Mouse (Mus musculus): Measurements from ENCODE around the gene Klf7. TPM values are rescaled to one million over a fixed set of nuclear protein-coding genes. Genes with fewer than 3 reads are reported as not detected.
A peak's percentile ranks its signal among the peaks of the same experiment; 100 is the strongest.

Gene Klf7
- polyA plus RNA-seq, 1 experiment from 2014 or later = 13.5 TPM

- Histone ChIP-seq H3K9me3 (replicated peaks) (no peaks in the 10 kb centered on the region), H3K27ac (ENCODE audit: poor library complexity, severe bottlenecking) (no peak overlapping the region), H3K4me3 (no peak overlapping the region), H3K36me3 (peaks cover 3% of the 10 kb centered on the region; the same call in 1 of the 2 replicates), H3K4me1 (replicated peaks) (peaks cover 40% of the 10 kb centered on the region), H3K4me2 (no peak overlapping the region), H3K9ac (no peak overlapping the region), H3K27me3 (replicated peaks) (no peaks in the 10 kb centered on the region)
- ATAC-seq (ENCODE audit: insufficient number of reproducible peaks, low FRiP score) = no peak
- 70% methylated on average over 4 of the region's 4 CpGs for WGBS
Observed at GRCm38 (mm10) chr1:64085875-64086274, 36.2 kb downstream of the Klf7 start.

- no peak overlapping the region for H3K27ac ChIP-seq (ENCODE audit: poor library complexity, severe bottlenecking)
- no peaks in the 10 kb centered on the region for H3K27me3 ChIP-seq (replicated peaks)
- peaks cover 43% of the 10 kb centered on the region for H3K4me1 ChIP-seq (replicated peaks)
- 83% methylated on average over 4 of the region's 4 CpGs for WGBS
- no peaks in the 10 kb centered on the region for H3K9me3 ChIP-seq (replicated peaks)
- no peak overlapping the region for H3K4me2 ChIP-seq
- H3K4me3 ChIP-seq = no peak overlapping the region
- no peaks in the 10 kb centered on the region for H3K36me3 ChIP-seq
- no peak for ATAC-seq (ENCODE audit: insufficient number of reproducible peaks, low FRiP score)
- H3K9ac ChIP-seq = no peak overlapping the region
Observed at GRCm38 (mm10) chr1:64085361-64085760, 36.7 kb downstream of the Klf7 start.

GRCm38 (mm10) chr1:64084706-64085105 is 37.4 kb downstream of the Klf7 start:
- no peaks in the 10 kb centered on the region for H3K36me3 ChIP-seq
- H3K9me3 ChIP-seq (replicated peaks) = no peaks in the 10 kb centered on the region
- ATAC-seq (ENCODE audit: insufficient number of reproducible peaks, low FRiP score) = no peak
- 55% methylated on average over 3 of the region's 3 CpGs for WGBS
- no peak overlapping the region for H3K4me2 ChIP-seq
- no peak overlapping the region for H3K4me3 ChIP-seq
- H3K27me3 ChIP-seq (replicated peaks) = no peaks in the 10 kb centered on the region
- H3K27ac ChIP-seq (ENCODE audit: poor library complexity, severe bottlenecking) = no peak overlapping the region
- H3K9ac ChIP-seq = no peak overlapping the region
- peaks cover 42% of the 10 kb centered on the region for H3K4me1 ChIP-seq (replicated peaks)

- WGBS = 86% methylated on average over 1 of the region's 1 CpGs
- no peak for ATAC-seq (ENCODE audit: insufficient number of reproducible peaks, low FRiP score)
Observed at GRCm38 (mm10) chr1:64081791-64082190, 40.3 kb downstream of the Klf7 start.

GRCm38 (mm10) chr1:64081217-64081616 is 40.9 kb downstream of the Klf7 start:
- WGBS = 12% methylated on average over 2 of the region's 2 CpGs
- H3K4me2 ChIP-seq = no peak overlapping the region
- no peak overlapping the region for H3K9ac ChIP-seq
- peak; percentile 51; the same call in 1 of the 2 replicates for ATAC-seq (ENCODE audit: insufficient number of reproducible peaks, low FRiP score)
- peaks cover 31% of the 10 kb centered on the region for H3K36me3 ChIP-seq
- H3K4me3 ChIP-seq = no peak overlapping the region
- peaks cover 39% of the 10 kb centered on the region for H3K4me1 ChIP-seq (replicated peaks)
- H3K27ac ChIP-seq (ENCODE audit: poor library complexity, severe bottlenecking) = 0 out of 2 replicates have a peak overlapping the region, but pooled peaks have one; percentile 6
- no peaks in the 10 kb centered on the region for H3K9me3 ChIP-seq (replicated peaks)
- no peaks in the 10 kb centered on the region for H3K27me3 ChIP-seq (replicated peaks)

More at GRCm38 (mm10) chr1:64081791-64082190, 40.3 kb downstream of the Klf7 start:
- no peak overlapping the region for H3K4me2 ChIP-seq
- peaks cover 39% of the 10 kb centered on the region for H3K4me1 ChIP-seq (replicated peaks)
- no peaks in the 10 kb centered on the region for H3K27me3 ChIP-seq (replicated peaks)
- no peak overlapping the region for H3K9ac ChIP-seq
- no peak overlapping the region for H3K27ac ChIP-seq (ENCODE audit: poor library complexity, severe bottlenecking)
- H3K9me3 ChIP-seq (replicated peaks) = no peaks in the 10 kb centered on the region
- H3K4me3 ChIP-seq = no peak overlapping the region
- H3K36me3 ChIP-seq = peaks cover 25% of the 10 kb centered on the region

GRCm38 (mm10) chr1:64080263-64080662 is 41.8 kb downstream of the Klf7 start:
- WGBS = 84% methylated on average over 2 of the region's 2 CpGs
- ATAC-seq (ENCODE audit: insufficient number of reproducible peaks, low FRiP score) = no peak

GRCm38 (mm10) chr1:64078747-64079211 is 43.3 kb downstream of the Klf7 start:
- peaks cover 44% of the 10 kb centered on the region for H3K36me3 ChIP-seq
- WGBS = 71% methylated on average over 20 of the region's 20 CpGs
- H3K27me3 ChIP-seq (replicated peaks) = no peaks in the 10 kb centered on the region
- no peak overlapping the region for H3K9ac ChIP-seq
- no peaks in the 10 kb centered on the region for H3K9me3 ChIP-seq (replicated peaks)
- ATAC-seq (ENCODE audit: insufficient number of reproducible peaks, low FRiP score) = peak; percentile 45; the same call in 1 of the 2 replicates
- peak overlapping the region; percentile 16; the same call in 1 of the 2 replicates for H3K4me2 ChIP-seq
- H3K4me1 ChIP-seq (replicated peaks) = peaks cover 30% of the 10 kb centered on the region
- H3K4me3 ChIP-seq = no peak overlapping the region
- H3K27ac ChIP-seq (ENCODE audit: poor library complexity, severe bottlenecking) = no peak overlapping the region

More at GRCm38 (mm10) chr1:64080263-64080662, 41.8 kb downstream of the Klf7 start:
- no peaks in the 10 kb centered on the region for H3K9me3 ChIP-seq (replicated peaks)
- no peak overlapping the region for H3K27ac ChIP-seq (ENCODE audit: poor library complexity, severe bottlenecking)
- no peak overlapping the region for H3K4me3 ChIP-seq
- peaks cover 39% of the 10 kb centered on the region for H3K36me3 ChIP-seq
- H3K4me1 ChIP-seq (replicated peaks) = peaks cover 39% of the 10 kb centered on the region
- H3K27me3 ChIP-seq (replicated peaks) = no peaks in the 10 kb centered on the region
- no peak overlapping the region for H3K9ac ChIP-seq
- no peak overlapping the region for H3K4me2 ChIP-seq

- Histone ChIP-seq H3K4me3 (no peak overlapping the region), H3K36me3 (peaks cover 44% of the 10 kb centered on the region), H3K27me3 (replicated peaks) (no peaks in the 10 kb centered on the region), H3K27ac (ENCODE audit: poor library complexity, severe bottlenecking) (no peak overlapping the region), H3K9ac (no peak overlapping the region), H3K4me2 (peak overlapping the region; percentile 16; the same call in 1 of the 2 replicates), H3K9me3 (replicated peaks) (no peaks in the 10 kb centered on the region), H3K4me1 (replicated peaks) (peaks cover 28% of the 10 kb centered on the region)
- WGBS = 79% methylated on average over 9 of the region's 9 CpGs
- peak; percentile 39; the same call in 1 of the 2 replicates for ATAC-seq (ENCODE audit: insufficient number of reproducible peaks, low FRiP score)
Observed at GRCm38 (mm10) chr1:64078011-64078746, 43.9 kb downstream of the Klf7 start.

- H3K9me3 ChIP-seq (replicated peaks) = no peaks in the 10 kb centered on the region
- peaks cover 9% of the 10 kb centered on the region for H3K4me1 ChIP-seq (replicated peaks)
- WGBS = 88% methylated on average over 5 of the region's 5 CpGs
- H3K4me3 ChIP-seq = no peak overlapping the region
- no peak overlapping the region for H3K4me2 ChIP-seq
- ATAC-seq (ENCODE audit: insufficient number of reproducible peaks, low FRiP score) = no peak
- H3K36me3 ChIP-seq = peaks cover 42% of the 10 kb centered on the region
- no peak overlapping the region for H3K27ac ChIP-seq (ENCODE audit: poor library complexity, severe bottlenecking)
- H3K9ac ChIP-seq = no peak overlapping the region
- H3K27me3 ChIP-seq (replicated peaks) = no peaks in the 10 kb centered on the region
Observed at GRCm38 (mm10) chr1:64074051-64074450, 48.0 kb downstream of the Klf7 start.

GRCm38 (mm10) chr1:64070947-64071346 is 51.1 kb downstream of the Klf7 start:
- no peak overlapping the region for H3K27ac ChIP-seq (ENCODE audit: poor library complexity, severe bottlenecking)
- 0 out of 2 replicates have a peak, but pooled peaks cover 4% of the 10 kb centered on the region for H3K4me1 ChIP-seq (replicated peaks)
- H3K4me2 ChIP-seq = no peak overlapping the region
- no peaks in the 10 kb centered on the region for H3K27me3 ChIP-seq (replicated peaks)
- H3K9me3 ChIP-seq (replicated peaks) = no peaks in the 10 kb centered on the region
- H3K36me3 ChIP-seq = peaks cover 11% of the 10 kb centered on the region
- ATAC-seq (ENCODE audit: insufficient number of reproducible peaks, low FRiP score) = no peak
- H3K4me3 ChIP-seq = no peak overlapping the region
- 88% methylated on average over 2 of the region's 2 CpGs for WGBS
- no peak overlapping the region for H3K9ac ChIP-seq

- Histone ChIP-seq H3K4me2 (no peak overlapping the region), H3K36me3 (no peaks in the 10 kb centered on the region), H3K27ac (ENCODE audit: poor library complexity, severe bottlenecking) (no peak overlapping the region), H3K9ac (no peak overlapping the region), H3K4me1 (replicated peaks) (0 out of 2 replicates have a peak, but pooled peaks cover 9% of the 10 kb centered on the region), H3K4me3 (no peak overlapping the region), H3K27me3 (replicated peaks) (no peaks in the 10 kb centered on the region), H3K9me3 (replicated peaks) (no peaks in the 10 kb centered on the region)
- ATAC-seq (ENCODE audit: insufficient number of reproducible peaks, low FRiP score) = no peak; the same call in 1 of the 2 replicates
- WGBS = 68% methylated on average over 10 of the region's 10 CpGs
Observed at GRCm38 (mm10) chr1:64066320-64067254, 55.5 kb downstream of the Klf7 start.
